Mouse (Mus musculus): ENCODE data around the gene Fbxo44. TPM values are rescaled to one million over a fixed set of nuclear protein-coding genes. Genes with fewer than 3 reads are reported as not detected.
"Not testable (repeated sequence)": the region's sequence is repeated elsewhere in the genome, so short reads cannot be mapped to it uniquely, and the experiment has no call there.

Gene Fbxo44
- polyA plus RNA-seq, 1 experiment: not detected

DNA sequence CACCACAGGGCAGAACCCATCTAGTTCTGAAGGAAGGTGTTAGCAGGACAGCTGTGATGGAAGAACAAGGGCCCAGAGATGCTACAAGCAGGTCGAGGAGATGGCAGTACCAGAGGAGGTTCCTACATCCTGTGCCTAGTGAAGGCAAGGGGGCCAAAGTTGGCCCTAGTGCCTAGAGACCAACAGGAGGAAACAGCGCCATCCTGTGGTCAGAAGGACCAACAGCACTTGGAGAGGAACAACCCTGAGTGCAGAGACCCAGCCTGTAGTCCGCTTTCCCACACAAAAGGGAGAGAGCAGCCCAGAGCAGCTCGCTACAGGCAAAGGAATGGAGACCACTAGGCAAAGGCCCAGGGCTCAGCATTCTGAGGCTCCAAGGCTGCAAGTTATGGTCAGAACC lies 25.5 kb upstream of the Fbxo44 start:
- no peak overlapping the region for H3K27ac ChIP-seq (ENCODE audit: control insufficient read depth, insufficient read depth, low read depth, low read length, poor library complexity)
- WGBS: 57% methylated on average over 4 of the region's 4 CpGs
- no peak for TF ChIP-seq POLR2A (IDR thresholded peaks at IDR 0.05; ENCODE audit: borderline replicate concordance, control insufficient read depth, low read depth, low read length)
- peak; percentile 30; the same call in 1 of the 2 replicates for TF ChIP-seq CTCF (IDR thresholded peaks at IDR 0.05; ENCODE audit: control insufficient read depth, insufficient read depth, low read length)
- H3K4me3 ChIP-seq (replicated peaks; ENCODE audit: control insufficient read depth, low read depth, low read length): no peak overlapping the region
- no peaks in the 10 kb centered on the region for H3K4me1 ChIP-seq (ENCODE audit: control insufficient read depth, insufficient read depth, low read length)

GRCm38 (mm10) chr4:148184564-148184963 lies 24.3 kb upstream of the Fbxo44 start:
- H3K4me1 ChIP-seq (ENCODE audit: control insufficient read depth, insufficient read depth, low read length): no peaks in the 10 kb centered on the region
- H3K4me3 ChIP-seq (replicated peaks; ENCODE audit: control insufficient read depth, low read depth, low read length): no peak overlapping the region
- H3K27ac ChIP-seq (ENCODE audit: control insufficient read depth, insufficient read depth, low read depth, low read length, poor library complexity): no peak overlapping the region
- 66% methylated on average over 9 of the region's 9 CpGs for WGBS
- TF ChIP-seq POLR2A (IDR thresholded peaks at IDR 0.05; ENCODE audit: borderline replicate concordance, control insufficient read depth, low read depth, low read length) (no peak), CTCF (IDR thresholded peaks at IDR 0.05; ENCODE audit: control insufficient read depth, insufficient read depth, low read length) (no peak)

GRCm38 (mm10) chr4:148182363-148182762 lies 22.1 kb upstream of the Fbxo44 start:
- H3K27ac ChIP-seq (ENCODE audit: control insufficient read depth, insufficient read depth, low read depth, low read length, poor library complexity): no peak overlapping the region
- H3K4me3 ChIP-seq (replicated peaks; ENCODE audit: control insufficient read depth, low read depth, low read length): no peak overlapping the region
- TF ChIP-seq CTCF (IDR thresholded peaks at IDR 0.05; ENCODE audit: control insufficient read depth, insufficient read depth, low read length): no peak
- TF ChIP-seq POLR2A (IDR thresholded peaks at IDR 0.05; ENCODE audit: borderline replicate concordance, control insufficient read depth, low read depth, low read length): no peak
- no peaks in the 10 kb centered on the region for H3K4me1 ChIP-seq (ENCODE audit: control insufficient read depth, insufficient read depth, low read length)
- 36% methylated on average over 8 of the region's 8 CpGs for WGBS

DNA sequence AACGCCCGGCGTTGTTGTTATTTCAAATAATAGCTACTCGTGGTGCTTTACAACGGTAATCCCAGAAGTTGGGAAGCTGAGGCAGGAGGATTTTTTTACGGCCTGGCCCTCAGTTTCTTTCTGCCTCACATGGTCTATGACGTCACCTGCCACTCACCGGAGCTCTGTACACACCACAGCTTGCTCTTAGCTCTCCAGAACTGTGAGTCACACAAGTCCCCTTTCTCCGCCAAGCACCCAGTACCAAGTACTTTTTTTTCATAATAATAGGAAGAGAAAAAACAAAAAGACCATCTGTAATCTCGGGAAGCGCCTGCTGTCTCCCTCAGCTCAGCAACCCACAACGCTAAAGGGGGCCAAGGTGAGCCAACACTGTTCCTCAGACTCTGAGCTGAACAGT lies 21.2 kb upstream of the Fbxo44 start:
- no peak for TF ChIP-seq CTCF (IDR thresholded peaks at IDR 0.05; ENCODE audit: control insufficient read depth, insufficient read depth, low read length)
- TF ChIP-seq POLR2A (IDR thresholded peaks at IDR 0.05; ENCODE audit: borderline replicate concordance, control insufficient read depth, low read depth, low read length): no peak
- Histone ChIP-seq H3K4me1 (ENCODE audit: control insufficient read depth, insufficient read depth, low read length) (no peaks in the 10 kb centered on the region), H3K27ac (ENCODE audit: control insufficient read depth, insufficient read depth, low read depth, low read length, poor library complexity) (no peak overlapping the region), H3K4me3 (replicated peaks; ENCODE audit: control insufficient read depth, low read depth, low read length) (no peak overlapping the region)
- 83% methylated on average over 12 of the region's 12 CpGs for WGBS

- TF ChIP-seq CTCF (IDR thresholded peaks at IDR 0.05; ENCODE audit: control insufficient read depth, insufficient read depth, low read length) (no peak), POLR2A (IDR thresholded peaks at IDR 0.05; ENCODE audit: borderline replicate concordance, control insufficient read depth, low read depth, low read length) (no peak)
- no peak overlapping the region for H3K4me3 ChIP-seq (replicated peaks; ENCODE audit: control insufficient read depth, low read depth, low read length)
- no peak overlapping the region for H3K27ac ChIP-seq (ENCODE audit: control insufficient read depth, insufficient read depth, low read depth, low read length, poor library complexity)
- no peaks in the 10 kb centered on the region for H3K4me1 ChIP-seq (ENCODE audit: control insufficient read depth, insufficient read depth, low read length)
Observed at GRCm38 (mm10) chr4:148177716-148178115, 17.4 kb upstream of the Fbxo44 start.

GRCm38 (mm10) chr4:148176603-148177002 lies 16.3 kb upstream of the Fbxo44 start:
- not testable (repeated sequence) for H3K4me1 ChIP-seq (ENCODE audit: control insufficient read depth, insufficient read depth, low read length); H3K4me3 ChIP-seq (replicated peaks; ENCODE audit: control insufficient read depth, low read depth, low read length); H3K27ac ChIP-seq (ENCODE audit: control insufficient read depth, insufficient read depth, low read depth, low read length, poor library complexity)
- 7% methylated on average over 5 of the region's 6 CpGs for WGBS

DNA sequence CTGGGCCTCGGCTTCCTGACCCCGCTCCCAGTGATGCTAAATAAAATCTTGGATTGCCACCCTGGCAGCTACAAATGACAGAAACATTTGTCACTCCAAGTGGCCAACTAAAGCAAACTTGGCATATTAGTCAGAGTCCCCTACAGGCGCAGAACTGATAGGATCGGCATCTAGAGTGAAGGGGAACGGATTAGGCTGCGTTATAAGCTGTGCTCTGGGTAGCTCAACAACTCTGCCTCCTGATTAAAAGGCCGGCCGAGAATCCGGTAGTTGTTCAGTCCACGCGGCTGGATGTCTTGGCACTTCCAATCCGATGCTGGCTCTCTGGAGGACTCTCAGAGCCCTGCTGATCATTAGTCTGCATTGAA lies 14.2 kb upstream of the Fbxo44 start:
- Histone ChIP-seq H3K4me1 (ENCODE audit: control insufficient read depth, insufficient read depth, low read length) (no peaks in the 10 kb centered on the region), H3K4me3 (replicated peaks; ENCODE audit: control insufficient read depth, low read depth, low read length) (no peak overlapping the region), H3K27ac (ENCODE audit: control insufficient read depth, insufficient read depth, low read depth, low read length, poor library complexity) (no peak overlapping the region)
- WGBS: 26% methylated on average over 12 of the region's 12 CpGs
- TF ChIP-seq POLR2A (IDR thresholded peaks at IDR 0.05; ENCODE audit: borderline replicate concordance, control insufficient read depth, low read depth, low read length) (no peak), CTCF (IDR thresholded peaks at IDR 0.05; ENCODE audit: control insufficient read depth, insufficient read depth, low read length) (no peak)

- Histone ChIP-seq H3K27ac (ENCODE audit: control insufficient read depth, insufficient read depth, low read depth, low read length, poor library complexity) (no peak overlapping the region), H3K4me3 (replicated peaks; ENCODE audit: control insufficient read depth, low read depth, low read length) (no peak overlapping the region), H3K4me1 (ENCODE audit: control insufficient read depth, insufficient read depth, low read length) (no peaks in the 10 kb centered on the region)
- WGBS: 8% methylated on average over 30 of the region's 30 CpGs
- no peak for TF ChIP-seq POLR2A (IDR thresholded peaks at IDR 0.05; ENCODE audit: borderline replicate concordance, control insufficient read depth, low read depth, low read length)
- no peak for TF ChIP-seq CTCF (IDR thresholded peaks at IDR 0.05; ENCODE audit: control insufficient read depth, insufficient read depth, low read length)
Observed at GRCm38 (mm10) chr4:148173811-148174494, 13.7 kb upstream of the Fbxo44 start.

DNA sequence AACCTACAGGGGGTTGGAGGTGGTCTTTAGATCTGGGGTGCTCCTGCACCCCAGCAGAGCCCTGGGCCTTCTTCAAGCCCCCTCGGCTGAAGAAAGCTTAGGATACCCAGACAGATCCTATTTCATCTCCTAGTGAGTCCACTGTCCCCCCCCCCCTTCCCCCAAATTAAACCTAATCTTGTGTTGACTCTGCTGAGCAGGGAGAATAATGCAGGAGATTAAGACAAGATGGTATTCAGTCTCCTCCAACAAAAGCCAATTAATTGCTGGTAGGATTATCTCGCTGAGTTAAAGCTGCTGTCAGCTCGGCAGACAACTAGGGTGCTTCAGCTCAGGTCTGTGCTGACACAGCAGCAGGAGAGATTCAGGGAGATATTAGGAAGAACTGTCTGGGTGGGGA lies 11.0 kb upstream of the Fbxo44 start:
- TF ChIP-seq CTCF (IDR thresholded peaks at IDR 0.05; ENCODE audit: control insufficient read depth, insufficient read depth, low read length): no peak
- TF ChIP-seq POLR2A (IDR thresholded peaks at IDR 0.05; ENCODE audit: borderline replicate concordance, control insufficient read depth, low read depth, low read length): no peak
- Histone ChIP-seq H3K27ac (ENCODE audit: control insufficient read depth, insufficient read depth, low read depth, low read length, poor library complexity) (no peak overlapping the region), H3K4me3 (replicated peaks; ENCODE audit: control insufficient read depth, low read depth, low read length) (no peak overlapping the region), H3K4me1 (ENCODE audit: control insufficient read depth, insufficient read depth, low read length) (no peaks in the 10 kb centered on the region)
- 65% methylated on average over 3 of the region's 3 CpGs for WGBS

Data from bone marrow, adult 2 months (tissue).